Mouse (Mus musculus) kidney, adult 8-10 months (tissue): ENCODE results near the gene Shank1.

Experiments
- DNase-seq, 2 experiments: peaks; one replicate each; pipeline ENCODE4 v3.0.0; 2022

Shank1 gene

GRCm38 (mm10) chr7:44341714-44342113 lies 31.7 kb downstream of the Shank1 start:
- DNase-seq: no peak

- DNase-seq: no peak
Measured at GRCm38 (mm10) chr7:44343459-44344015, 33.5 kb downstream of the Shank1 start.

- no peak for DNase-seq
Measured at GRCm38 (mm10) chr7:44344622-44345021, 34.6 kb downstream of the Shank1 start.

DNA sequence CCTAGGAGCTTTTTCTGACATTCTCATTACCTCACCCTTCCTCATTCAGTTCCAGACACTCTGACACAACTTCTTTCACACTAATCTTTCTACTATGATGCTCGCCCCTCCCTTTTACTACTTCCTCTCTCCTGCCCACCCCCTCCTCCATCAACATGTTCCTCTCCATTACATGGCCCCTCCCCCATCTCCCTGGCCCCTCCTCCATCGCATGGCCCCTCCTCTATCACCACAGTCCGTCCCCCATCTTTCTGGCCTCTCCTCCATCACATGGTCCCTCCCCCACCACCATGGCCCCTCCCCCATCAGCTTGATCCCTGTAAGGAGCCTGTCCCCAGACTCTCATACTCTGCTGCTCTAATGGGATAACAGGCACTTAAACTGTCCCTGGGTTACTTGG lies 39.0 kb downstream of the Shank1 start:
- DNase-seq: no peak

- peak; percentile 73 to 84 for DNase-seq
Measured at GRCm38 (mm10) chr7:44350957-44351711, 41.1 kb downstream of the Shank1 start.

DNA sequence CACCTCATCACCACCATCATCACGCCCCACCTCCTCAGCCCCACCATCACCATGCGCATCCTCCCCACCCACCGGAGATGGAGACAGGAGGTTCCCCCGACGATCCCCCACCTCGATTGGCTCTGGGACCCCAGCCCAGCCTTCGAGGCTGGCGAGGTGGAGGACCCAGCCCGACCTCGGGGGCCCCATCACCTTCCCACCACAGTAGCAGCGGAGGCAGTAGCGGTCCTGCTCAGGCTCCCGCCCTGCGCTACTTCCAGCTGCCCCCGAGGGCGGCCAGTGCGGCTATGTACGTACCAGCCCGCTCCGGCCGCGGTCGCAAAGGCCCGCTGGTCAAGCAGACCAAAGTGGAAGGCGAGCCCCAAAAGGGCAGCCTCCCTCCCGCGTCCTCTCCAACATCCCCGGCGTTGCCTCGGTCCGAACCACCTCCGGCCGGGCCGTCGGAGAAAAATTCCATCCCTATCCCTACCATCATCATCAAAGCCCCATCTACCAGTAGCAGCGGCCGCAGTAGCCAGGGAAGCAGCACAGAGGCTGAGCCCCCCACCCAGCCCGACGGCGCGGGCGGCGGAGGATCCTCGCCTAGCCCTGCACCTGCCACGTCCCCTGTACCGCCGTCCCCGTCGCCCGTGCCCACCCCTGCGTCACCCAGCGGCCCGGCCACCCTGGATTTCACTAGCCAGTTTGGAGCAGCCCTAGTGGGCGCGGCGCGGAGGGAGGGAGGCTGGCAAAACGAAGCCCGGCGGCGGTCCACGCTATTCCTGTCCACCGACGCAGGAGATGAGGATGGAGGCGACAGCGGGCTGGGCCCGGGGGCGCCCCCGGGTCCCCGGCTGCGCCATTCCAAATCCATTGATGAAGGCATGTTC lies 42.1 kb downstream of the Shank1 start:
- no peak for DNase-seq

GRCm38 (mm10) chr7:44352750-44353600 lies 42.9 kb downstream of the Shank1 start:
- no peak for DNase-seq

- no peak for DNase-seq
Measured at GRCm38 (mm10) chr7:44353601-44354340, 43.7 kb downstream of the Shank1 start.

DNA sequence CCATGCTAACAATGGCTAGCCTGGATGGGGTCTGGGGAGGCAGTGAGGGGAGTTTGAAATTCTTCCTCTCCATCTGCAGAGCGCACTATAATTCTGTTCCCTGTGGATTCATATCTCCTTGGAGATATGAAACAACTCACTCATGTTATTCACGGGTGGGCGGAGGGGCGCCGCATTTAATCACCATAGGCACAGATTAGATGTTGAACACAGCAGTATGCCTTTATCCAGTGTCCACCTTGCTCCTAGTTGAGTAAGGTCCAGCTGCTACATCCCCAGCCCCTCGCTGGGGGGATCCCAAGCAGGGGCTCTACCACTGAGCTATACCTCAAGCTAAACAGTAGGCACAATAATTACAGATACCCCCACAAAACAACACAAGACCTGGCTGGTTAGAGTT lies 45.4 kb downstream of the Shank1 start:
- no peak for DNase-seq

GRCm38 (mm10) chr7:44356590-44357481 lies 46.8 kb downstream of the Shank1 start:
- no peak for DNase-seq

DNA sequence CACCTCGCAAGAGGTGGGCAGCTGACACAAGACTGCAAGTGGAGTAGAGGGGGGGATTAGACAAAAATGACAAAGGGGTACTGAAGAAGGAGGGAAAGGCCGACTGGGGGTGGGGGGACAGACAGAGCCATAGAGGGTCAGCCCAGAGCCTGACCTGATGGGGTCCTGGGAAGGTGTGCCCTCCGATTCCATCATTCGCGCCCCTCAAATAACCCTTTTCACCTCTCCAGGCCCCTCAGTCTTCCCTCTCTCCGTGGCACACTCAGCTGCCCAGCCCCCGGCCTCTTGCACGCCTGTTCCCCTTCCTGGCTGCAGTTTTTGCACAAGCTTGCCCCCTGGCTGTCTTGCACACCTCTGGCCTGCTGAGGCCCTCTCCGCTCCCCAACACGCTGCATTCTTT lies 47.5 kb downstream of the Shank1 start:
- no peak for DNase-seq

GRCm38 (mm10) chr7:44358012-44358411 lies 48.0 kb downstream of the Shank1 start:
- DNase-seq: no peak

- DNase-seq: no peak
Measured at GRCm38 (mm10) chr7:44358886-44359654, 49.0 kb downstream of the Shank1 start.

GRCm38 (mm10) chr7:44359908-44360672 lies 50.0 kb downstream of the Shank1 start:
- DNase-seq: peak; percentile 92 to 96

DNA sequence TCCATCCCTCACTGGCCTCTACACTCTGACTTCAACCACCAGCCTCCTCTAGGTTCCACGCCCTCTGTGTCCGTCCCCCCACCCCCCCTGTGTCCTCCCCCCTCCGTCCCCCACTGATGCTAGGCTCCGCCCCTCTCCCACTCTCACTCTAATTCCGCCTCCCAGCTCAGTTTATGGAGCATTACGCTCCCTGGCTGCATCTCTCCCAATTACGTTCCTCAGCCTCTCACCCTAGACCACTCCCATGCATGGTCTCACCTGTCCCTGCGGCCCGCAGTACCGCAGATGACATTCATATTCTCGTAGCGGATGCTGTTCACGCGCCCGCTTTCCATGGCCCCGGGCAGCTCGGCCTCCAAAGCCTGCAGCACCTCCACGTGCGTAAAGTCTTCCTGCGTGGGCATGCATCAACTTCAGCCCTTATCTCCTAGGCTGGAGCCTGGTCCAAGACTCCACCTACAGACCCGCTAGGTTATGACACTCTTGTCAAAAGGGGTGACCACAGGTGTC lies 50.8 kb downstream of the Shank1 start:
- no peak for DNase-seq

- DNase-seq: no peak
Measured at GRCm38 (mm10) chr7:44372678-44373077, 62.6 kb downstream of the Shank1 start.

DNA sequence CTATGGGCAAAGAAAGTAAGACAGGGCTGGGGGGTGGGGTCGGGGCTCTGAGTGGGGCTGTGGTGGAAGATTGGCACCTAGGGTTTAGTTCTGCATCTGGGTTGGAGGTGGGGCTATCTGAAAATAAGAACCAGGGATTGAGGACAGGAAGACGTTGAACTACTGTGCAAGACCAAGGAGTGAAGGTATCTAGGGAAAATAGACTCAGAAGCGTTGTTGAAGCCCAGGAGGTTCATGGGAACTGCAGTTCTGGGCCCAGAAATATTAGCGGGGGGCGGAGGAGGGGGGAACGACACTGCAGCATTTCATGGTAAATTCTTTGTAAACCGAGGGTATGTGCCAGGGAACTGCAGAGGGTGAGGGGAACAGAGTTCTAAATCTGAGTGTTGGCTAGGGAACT lies 63.4 kb downstream of the Shank1 start:
- no peak for DNase-seq

- DNase-seq: peak; percentile 90 to 96
Measured at GRCm38 (mm10) chr7:44373889-44374652, 64.0 kb downstream of the Shank1 start.
